Mouse (Mus musculus): ENCODE data around the gene Zmynd8.

GRCm38 (mm10) chr2:165785312-165786036 is 113.3 kb downstream of the Zmynd8 start:
- TF ChIP-seq CTCF (IDR thresholded peaks at IDR 0.05; ENCODE audit: control insufficient read depth, insufficient read depth, low read length) (no peak), POLR2A (IDR thresholded peaks at IDR 0.05; ENCODE audit: borderline replicate concordance, control insufficient read depth, low read depth, low read length) (no peak)

Data from bone marrow, adult 2 months (tissue).